Mouse (Mus musculus) ES-E14 (cell line): Measurements from ENCODE around the gene Spata31d1d.

ENCODE experiments used
- CHD2 ChIP-seq: IDR thresholded peaks from 2 replicates; pipeline ENCODE4 v1.6.1; 2014; ENCODE audit warnings: mild to moderate bottlenecking, low read depth, low read length, inconsistent platforms
- HCFC1 ChIP-seq: IDR thresholded peaks from 2 replicates; pipeline ENCODE4 v1.6.1; 2012; ENCODE audit warnings: low read length, inconsistent platforms, borderline replicate concordance; ENCODE audit not compliant: insufficient read depth
- ZNF384 ChIP-seq: IDR thresholded peaks from 2 replicates; pipeline ENCODE4 v1.6.1; 2012; ENCODE audit warnings: low read depth, low read length, inconsistent platforms

DNA sequence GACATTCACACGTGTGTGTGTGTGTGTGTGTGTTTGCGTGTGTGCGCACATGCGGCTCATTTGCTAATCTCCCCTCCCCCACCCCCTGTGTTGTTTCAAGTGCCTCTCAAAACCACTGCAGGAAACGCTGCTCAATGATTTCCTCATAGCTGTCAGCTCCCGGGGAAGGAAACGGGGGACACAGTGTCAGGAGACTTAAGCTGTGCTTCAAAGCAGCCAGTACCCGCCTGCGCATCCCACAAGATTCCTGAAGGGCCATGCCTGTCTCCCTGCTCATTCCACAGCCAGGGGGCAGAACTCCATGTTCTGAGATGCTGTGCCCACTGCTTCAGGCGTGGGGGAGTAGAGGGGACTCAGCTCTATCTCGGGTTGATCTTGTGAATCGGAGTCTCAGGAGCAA, 27.0 kb downstream of the Spata31d1d start:
- TF ChIP-seq HCFC1 (no peak), CHD2 (no peak), ZNF384 (no peak)
